Mouse (Mus musculus): Measurements from ENCODE around the gene Stk25. TPM values are rescaled to one million over a fixed set of nuclear protein-coding genes. Genes with fewer than 3 reads are reported as not detected.

Stk25 gene
- polyA plus RNA-seq, 1 experiment = 71.0 TPM

DNA sequence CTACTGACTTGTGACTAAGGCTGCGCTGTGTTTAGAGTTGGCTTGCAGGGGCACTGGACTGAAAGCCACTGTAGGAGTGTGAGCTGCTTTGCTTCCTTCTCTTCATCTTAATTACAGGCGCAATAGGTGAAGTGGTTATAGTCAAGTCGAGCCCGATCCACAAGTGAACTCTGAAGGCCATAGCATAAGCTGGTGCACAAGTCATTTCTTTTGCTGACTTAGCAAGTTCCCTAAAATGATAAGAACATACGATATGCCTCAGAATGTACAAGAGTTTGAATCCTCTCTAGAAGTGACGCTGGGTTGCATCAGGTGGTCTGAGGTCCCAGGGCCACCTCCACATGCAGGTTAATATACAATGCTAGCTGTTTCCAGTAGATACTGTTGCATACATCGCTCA is 76.9 kb downstream of the Stk25 start:
- 88% methylated on average over 7 of the region's 7 CpGs for WGBS
- H3K27ac ChIP-seq (ENCODE audit: control insufficient read depth, insufficient read depth, low read depth, low read length, poor library complexity) = no peak overlapping the region
- no peak for TF ChIP-seq CTCF (IDR thresholded peaks at IDR 0.05; ENCODE audit: control insufficient read depth, insufficient read depth, low read length)
- no peak for TF ChIP-seq POLR2A (IDR thresholded peaks at IDR 0.05; ENCODE audit: borderline replicate concordance, control insufficient read depth, low read depth, low read length)
- H3K4me3 ChIP-seq (replicated peaks; ENCODE audit: control insufficient read depth, low read depth, low read length) = no peak overlapping the region
- H3K4me1 ChIP-seq (ENCODE audit: control insufficient read depth, insufficient read depth, low read length) = no peaks in the 10 kb centered on the region

DNA sequence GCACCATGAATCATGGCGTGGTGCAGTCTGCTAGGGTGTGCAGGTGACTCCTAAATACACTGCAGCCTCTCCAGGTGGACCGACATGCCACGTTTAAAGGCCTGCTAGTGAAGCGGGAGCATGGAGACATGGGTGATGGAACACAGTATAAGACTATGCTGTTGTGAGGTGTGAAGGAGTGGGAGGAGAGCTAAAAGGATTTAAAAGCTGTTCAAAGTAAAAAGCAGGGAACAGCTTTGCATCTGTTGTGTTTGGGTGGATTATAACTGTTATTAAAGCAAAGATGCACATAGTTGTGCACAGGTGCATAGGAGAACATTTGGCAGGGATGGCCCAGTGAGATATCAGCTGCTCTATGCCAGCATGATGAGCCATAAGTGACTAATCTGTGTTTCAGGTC is 80.6 kb downstream of the Stk25 start:
- Histone ChIP-seq H3K4me1 (ENCODE audit: control insufficient read depth, insufficient read depth, low read length) (no peaks in the 10 kb centered on the region), H3K4me3 (replicated peaks; ENCODE audit: control insufficient read depth, low read depth, low read length) (no peak overlapping the region), H3K27ac (ENCODE audit: control insufficient read depth, insufficient read depth, low read depth, low read length, poor library complexity) (no peak overlapping the region)
- WGBS = 80% methylated on average over 4 of the region's 4 CpGs
- TF ChIP-seq POLR2A (IDR thresholded peaks at IDR 0.05; ENCODE audit: borderline replicate concordance, control insufficient read depth, low read depth, low read length) = no peak
- no peak for TF ChIP-seq CTCF (IDR thresholded peaks at IDR 0.05; ENCODE audit: control insufficient read depth, insufficient read depth, low read length)

DNA sequence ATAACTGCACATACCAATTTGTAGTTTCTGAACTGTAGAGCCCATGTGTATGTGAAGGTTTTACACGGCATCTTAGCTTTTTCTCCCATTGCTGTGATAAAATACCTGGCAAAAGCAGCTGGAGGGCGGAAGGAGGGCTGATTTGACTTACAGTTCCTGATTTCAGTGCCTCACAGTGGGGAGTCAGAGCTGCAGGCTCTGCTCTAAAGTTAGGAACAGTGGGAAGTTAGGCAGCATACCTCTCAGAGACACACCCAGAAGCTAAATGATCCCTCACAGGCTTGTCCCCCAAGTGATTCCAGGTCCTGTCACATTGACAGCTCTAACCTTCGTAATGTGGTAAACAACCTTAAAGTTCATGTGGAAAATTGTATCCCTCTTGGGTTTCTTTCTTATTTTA is 81.4 kb downstream of the Stk25 start:
- Histone ChIP-seq H3K4me1 (ENCODE audit: control insufficient read depth, insufficient read depth, low read length) (no peaks in the 10 kb centered on the region), H3K27ac (ENCODE audit: control insufficient read depth, insufficient read depth, low read depth, low read length, poor library complexity) (no peak overlapping the region), H3K4me3 (replicated peaks; ENCODE audit: control insufficient read depth, low read depth, low read length) (no peak overlapping the region)
- 78% methylated on average over 3 of the region's 3 CpGs for WGBS
- TF ChIP-seq POLR2A (IDR thresholded peaks at IDR 0.05; ENCODE audit: borderline replicate concordance, control insufficient read depth, low read depth, low read length) (no peak), CTCF (IDR thresholded peaks at IDR 0.05; ENCODE audit: control insufficient read depth, insufficient read depth, low read length) (no peak)

Other genes with a start within 250 kb of the Stk25 start
- 26.1 and 43.9 TPM in 2 replicates for gene Hdlbp, start 179.8 kb downstream of the Stk25 start, polyA plus RNA-seq (2011; ENCODE audit: insufficient read depth, insufficient read length, low replicate concordance, missing spikeins)
- 0.65 and 0.82 TPM in 2 replicates for gene Farp2, start 146.6 kb downstream of the Stk25 start, polyA plus RNA-seq (2011; ENCODE audit: insufficient read depth, insufficient read length, low replicate concordance, missing spikeins)
- 1.3 and 3.1 TPM in 2 replicates for gene Bok, start 27.0 kb upstream of the Stk25 start, polyA plus RNA-seq (2011; ENCODE audit: insufficient read depth, insufficient read length, low replicate concordance, missing spikeins)
- 42.7 and 56.8 TPM in 2 replicates for gene Atg4b, start 92.8 kb upstream of the Stk25 start, polyA plus RNA-seq (2011; ENCODE audit: insufficient read depth, insufficient read length, low replicate concordance, missing spikeins)
- gene Thap4, start 96.2 kb upstream of the Stk25 start, polyA plus RNA-seq (2011; ENCODE audit: insufficient read depth, insufficient read length, low replicate concordance, missing spikeins) = 4.2 and 13.0 TPM in 2 replicates
- gene Dtymk, start 143.3 kb upstream of the Stk25 start, polyA plus RNA-seq (2011; ENCODE audit: insufficient read depth, insufficient read length, low replicate concordance, missing spikeins) = 122 and 128 TPM in 2 replicates
- 12.0 and 17.7 TPM in 2 replicates for gene Ing5, start 145.3 kb upstream of the Stk25 start, polyA plus RNA-seq (2011; ENCODE audit: insufficient read depth, insufficient read length, low replicate concordance, missing spikeins)
- gene D2hgdh, start 166.2 kb upstream of the Stk25 start, polyA plus RNA-seq (2011; ENCODE audit: insufficient read depth, insufficient read length, low replicate concordance, missing spikeins) = 8.8 and 23.7 TPM in 2 replicates
- not detected in 2 replicates for gene Gal3st2, start 202.6 kb upstream of the Stk25 start, polyA plus RNA-seq (2011; ENCODE audit: insufficient read depth, insufficient read length, low replicate concordance, missing spikeins)